In genomic region chr10:25145851-25146250, GRCm38 (mm10) we compare ENCODE assay signal across 9 mouse cellular contexts.
A peak's percentile ranks its signal among the peaks of the same experiment; 100 is the strongest.
DNase-seq lines count a peak whose midpoint lies in the region; ATAC-seq and TF ChIP-seq lines count a peak whose summit lies in the region.
"Had no signal": no experiment of that assay in that cellular context is flagged by ENCODE, and none has a peak within 500 bp of the region (broad histone marks: within the 10 kb centered on the region; RNA-seq: fewer than 3 reads in every experiment).

No protein-coding gene starts in this region.

- H3K36me3 ChIP-seq in embryonic facial prominence, embryonic 14.5 days (ENCODE audit: control insufficient read depth, insufficient read depth, low read length): no peaks in the 10 kb centered on the region
- no peaks in the 10 kb centered on the region for H3K36me3 ChIP-seq in embryonic facial prominence, embryonic 10.5 days (replicated peaks)
- H3K36me3 ChIP-seq in megakaryocyte, embryonic 14.5 days (replicated peaks; ENCODE audit: low read length): no peaks in the 10 kb centered on the region
- no peaks in the 10 kb centered on the region for H3K36me3 ChIP-seq in testis, adult 2 months (ENCODE audit: control insufficient read depth, insufficient read depth, low read length)

- H3K9ac ChIP-seq in embryonic facial prominence, embryonic 14.5 days (ENCODE audit: low read depth, low read length): no peak overlapping the region; the same call in 1 of the 2 replicates

- TF ChIP-seq CTCF in testis, adult 2 months (IDR thresholded peaks at IDR 0.05; ENCODE audit: control insufficient read depth, insufficient read depth, insufficient replicate concordance, low read depth, low read length): no peak

- no peak for DNase-seq in embryonic facial prominence, embryonic 14.5 days (ENCODE audit: low spot score)
- no peak for DNase-seq in embryonic facial prominence, embryonic 10.5 days (ENCODE audit: low spot score)
- DNase-seq in left cerebral cortex, postnatal 25 days (ENCODE audit: low spot score in 2 of 2): peak; percentile 68 to 85
- no peak for DNase-seq in cerebellum, adult 9-11 months
- DNase-seq in gastrocnemius, adult 8-10 months (ENCODE audit: low spot score in 2 of 2): no peak

- H3K4me2 ChIP-seq in embryonic facial prominence, embryonic 14.5 days (ENCODE audit: low read depth, low read length): 0 out of 2 replicates have a peak overlapping the region, but pooled peaks have one; percentile 27

- H3K4me1 ChIP-seq in embryonic facial prominence, embryonic 14.5 days (ENCODE audit: control insufficient read depth, insufficient read depth, low read length): 0 out of 2 replicates have a peak, but pooled peaks cover 2% of the 10 kb centered on the region
- peaks cover under 1% of the 10 kb centered on the region; the same call in 1 of the 2 replicates for H3K4me1 ChIP-seq in embryonic facial prominence, embryonic 10.5 days
- H3K4me1 ChIP-seq in megakaryocyte, embryonic 14.5 days: peaks cover 32% of the 10 kb centered on the region
- no peaks in the 10 kb centered on the region; the same call in none of the 2 replicates for H3K4me1 ChIP-seq in testis, adult 2 months (ENCODE audit: control insufficient read depth, insufficient read depth, low read length)

- no peak for TF ChIP-seq POLR2A in testis, adult 2 months (IDR thresholded peaks at IDR 0.05; ENCODE audit: control insufficient read depth, low read depth, low read length)

- H3K4me3 ChIP-seq in embryonic facial prominence, embryonic 14.5 days (ENCODE audit: low read depth, low read length): no peak overlapping the region
- H3K4me3 ChIP-seq in embryonic facial prominence, embryonic 10.5 days: no peak overlapping the region
- peak overlapping the region; percentile 54 for H3K4me3 ChIP-seq in megakaryocyte, embryonic 14.5 days (replicated peaks)
- peak overlapping the region; percentile 56 for H3K4me3 ChIP-seq in testis, adult 2 months (ENCODE audit: control insufficient read depth, low read depth, low read length)

- ATAC-seq in embryonic facial prominence, embryonic 14.5 days (ENCODE audit: low read depth): no peak
- ATAC-seq in megakaryocyte, adult 5-6 weeks (ENCODE audit: poor library complexity, severe bottlenecking): no peak

- no peak overlapping the region for H3K27ac ChIP-seq in embryonic facial prominence, embryonic 14.5 days (replicated peaks; ENCODE audit: low read depth, low read length)
- no peak overlapping the region for H3K27ac ChIP-seq in embryonic facial prominence, embryonic 10.5 days (replicated peaks)
- H3K27ac ChIP-seq in testis, adult 2 months (ENCODE audit: control insufficient read depth, insufficient read depth, low read depth, low read length): peak overlapping the region; percentile 23
- H3K27ac ChIP-seq: kidney, postnatal 0 days had no signal

- H3K9me3 ChIP-seq in embryonic facial prominence, embryonic 14.5 days (ENCODE audit: control insufficient read depth, low read length): no peaks in the 10 kb centered on the region
- no peaks in the 10 kb centered on the region for H3K9me3 ChIP-seq in embryonic facial prominence, embryonic 10.5 days
- H3K9me3 ChIP-seq in megakaryocyte, embryonic 14.5 days: no peaks in the 10 kb centered on the region

- intact Hi-C loops in left cerebral cortex, postnatal 25 days (cut with DNase I): loop anchor here (10.0 kb wide), 1 partner anchor 161 kb away; no protein-coding TSS in a partner anchor

- 85% methylated on average over 12 of the region's 12 CpGs for WGBS in embryonic facial prominence, embryonic 14.5 days
- 85% methylated on average over 12 of the region's 12 CpGs for WGBS in embryonic facial prominence, embryonic 10.5 days

- no peaks in the 10 kb centered on the region for H3K27me3 ChIP-seq in embryonic facial prominence, embryonic 14.5 days (replicated peaks; ENCODE audit: control insufficient read depth, insufficient read depth, low read length)
- H3K27me3 ChIP-seq in embryonic facial prominence, embryonic 10.5 days (replicated peaks; ENCODE audit: low read depth, poor library complexity, severe bottlenecking): no peaks in the 10 kb centered on the region
- no peaks in the 10 kb centered on the region for H3K27me3 ChIP-seq in megakaryocyte, embryonic 14.5 days (replicated peaks)
- no peaks in the 10 kb centered on the region for H3K27me3 ChIP-seq in testis, adult 2 months (ENCODE audit: control insufficient read depth, insufficient read depth, low read length)

Comparison
In these comparisons a context has a peak if more than half of its experiments do, and no peak if none do; other contexts are left out.
1. DNase-seq: peak in left cerebral cortex, postnatal 25 days (2 of 2); none in embryonic facial prominence, embryonic 14.5 days (single experiment), embryonic facial prominence, embryonic 10.5 days (single experiment), cerebellum, adult 9-11 months (single experiment) and gastrocnemius, adult 8-10 months (0 of 2).
2. H3K4me3 ChIP-seq: peak in megakaryocyte, embryonic 14.5 days (single experiment) and testis, adult 2 months (single experiment); none in embryonic facial prominence, embryonic 14.5 days (single experiment) and embryonic facial prominence, embryonic 10.5 days (single experiment).